Mouse (Mus musculus) stomach, postnatal 0 days (tissue): ENCODE results near the gene Mctp1.

Source experiments
- CTCF ChIP-seq: IDR thresholded peaks from 2 replicates; pipeline ENCODE4 v1.5.1; 2016; ENCODE audit warnings: antibody characterized with exemption, low read depth, mild to moderate bottlenecking, moderate library complexity
- EP300 ChIP-seq: optimal IDR thresholded peaks from 2 replicates; pipeline ENCODE3; 2016; ENCODE audit warnings: antibody characterized with exemption

GRCm38 (mm10) chr13:76803799-76804198 lies 419.5 kb downstream of the Mctp1 start:
- TF ChIP-seq CTCF (no peak), EP300 (no peak)
